11 mouse cellular contexts compared by ENCODE assay signal in the genomic region with DNA sequence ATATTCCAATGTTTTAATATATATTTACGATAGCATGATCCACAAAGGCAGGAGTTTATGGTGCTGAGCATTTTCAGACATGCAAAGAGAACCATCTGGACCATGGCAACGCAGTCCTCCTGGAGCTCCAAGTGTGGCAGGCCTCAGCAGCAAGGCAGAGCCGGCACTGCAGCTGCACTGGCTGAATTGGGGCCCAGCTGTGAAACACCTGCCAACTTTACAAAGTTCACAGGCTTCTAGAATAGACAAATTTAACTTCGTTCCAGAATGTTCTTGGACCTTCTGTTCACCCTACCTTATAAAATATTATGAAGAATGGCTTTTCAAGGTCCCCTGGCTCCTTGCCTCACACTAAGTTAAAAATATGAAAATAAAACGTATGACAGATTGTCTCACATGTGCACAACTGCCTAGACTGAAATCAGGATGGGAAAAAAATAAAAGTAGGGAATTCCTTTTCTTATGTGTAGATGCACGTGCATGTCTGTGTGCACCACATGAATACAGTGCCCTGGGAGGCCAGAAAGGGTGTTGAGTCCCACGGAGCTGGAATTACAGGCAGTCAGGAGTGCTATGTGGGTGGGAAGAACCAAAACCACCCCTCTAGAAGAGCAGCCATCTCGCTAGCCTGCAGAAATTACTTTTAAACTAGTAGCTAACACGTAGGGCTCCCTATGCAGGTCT.
A peak's percentile ranks its signal among the peaks of the same experiment; 100 is the strongest.
DNase-seq lines count a peak whose midpoint lies in the region; ATAC-seq lines count a peak whose summit lies in the region.
"Had no signal": no experiment of that assay in that cellular context is flagged by ENCODE, and none has a peak within 500 bp of the region (broad histone marks: within the 10 kb centered on the region; RNA-seq: fewer than 3 reads in every experiment).

No protein-coding gene starts in this region.

- no peaks in the 10 kb centered on the region for H3K4me1 ChIP-seq in hindbrain, embryonic 11.5 days (replicated peaks; ENCODE audit: control insufficient read depth, insufficient read depth, low read length)
- H3K4me1 ChIP-seq in hindbrain, embryonic 13.5 days (replicated peaks), result no peaks in the 10 kb centered on the region
- H3K4me1 ChIP-seq in midbrain, embryonic 14.5 days (ENCODE audit: control insufficient read depth, insufficient read depth, low read length), result 0 out of 2 replicates have a peak, but pooled peaks cover 2% of the 10 kb centered on the region
- no peaks in the 10 kb centered on the region for H3K4me1 ChIP-seq in midbrain, embryonic 16.5 days (ENCODE audit: control insufficient read depth, insufficient read depth, low read length)
- H3K4me1 ChIP-seq: embryonic facial prominence, embryonic 13.5 days had no signal

- DNase-seq in hindbrain, embryonic 11.5 days (ENCODE audit: low spot score), result peak; percentile 6
- peak; percentile 22 for DNase-seq in midbrain, embryonic 14.5 days
- DNase-seq in gastrocnemius, postnatal 14 days, result peak; percentile 39
- peak; percentile 34 for DNase-seq in skeletal muscle tissue, adult 2 months (ENCODE audit: low read depth, low spot score)
- no peak for DNase-seq in frontal cortex, postnatal 14 days (ENCODE audit: low spot score in 2 of 2)

- 56% methylated on average over 9 of the region's 9 CpGs for WGBS in hindbrain, embryonic 11.5 days
- WGBS in hindbrain, embryonic 13.5 days, result 59% methylated on average over 9 of the region's 9 CpGs
- WGBS in midbrain, embryonic 14.5 days, result 57% methylated on average over 9 of the region's 9 CpGs
- WGBS in midbrain, embryonic 16.5 days, result 51% methylated on average over 9 of the region's 9 CpGs

- H3K27ac ChIP-seq in hindbrain, embryonic 11.5 days (ENCODE audit: low read depth, low read length), result no peak overlapping the region
- no peak overlapping the region; the same call in 1 of the 2 replicates for H3K27ac ChIP-seq in hindbrain, embryonic 13.5 days
- no peak overlapping the region for H3K27ac ChIP-seq in midbrain, embryonic 14.5 days (replicated peaks; ENCODE audit: low read depth, low read length)
- H3K27ac ChIP-seq in midbrain, embryonic 16.5 days (ENCODE audit: low read length), result no peak overlapping the region
- H3K27ac ChIP-seq: embryonic facial prominence, embryonic 13.5 days; heart, embryonic 13.5 days had no signal

- ATAC-seq in hindbrain, embryonic 11.5 days (ENCODE audit: low FRiP score), result peak; percentile 54; the same call in 1 of the 2 replicates
- ATAC-seq in hindbrain, embryonic 13.5 days (ENCODE audit: low FRiP score), result no peak
- ATAC-seq in midbrain, embryonic 14.5 days (ENCODE audit: low FRiP score, low TSS enrichment), result no peak
- ATAC-seq in midbrain, embryonic 16.5 days, result no peak
- no peak for ATAC-seq in megakaryocyte-erythroid progenitor cell, adult 5-6 weeks (replicated peaks; ENCODE audit: low FRiP score, low TSS enrichment, poor library complexity, severe bottlenecking)

- H3K36me3 ChIP-seq in hindbrain, embryonic 11.5 days (ENCODE audit: control insufficient read depth, insufficient read depth, low read length), result no peaks in the 10 kb centered on the region
- no peaks in the 10 kb centered on the region for H3K36me3 ChIP-seq in hindbrain, embryonic 13.5 days
- no peaks in the 10 kb centered on the region for H3K36me3 ChIP-seq in midbrain, embryonic 14.5 days (ENCODE audit: control insufficient read depth, insufficient read depth, low read length)
- no peaks in the 10 kb centered on the region for H3K36me3 ChIP-seq in midbrain, embryonic 16.5 days (ENCODE audit: control insufficient read depth, insufficient read depth, low read length)
- H3K36me3 ChIP-seq: embryonic facial prominence, embryonic 13.5 days; heart, embryonic 13.5 days had no signal

- H3K9ac ChIP-seq in hindbrain, embryonic 11.5 days (ENCODE audit: low read depth, low read length), result no peak overlapping the region
- no peak overlapping the region for H3K9ac ChIP-seq in hindbrain, embryonic 13.5 days
- no peak overlapping the region for H3K9ac ChIP-seq in midbrain, embryonic 14.5 days (replicated peaks; ENCODE audit: low read length)
- H3K9ac ChIP-seq in midbrain, embryonic 16.5 days (ENCODE audit: low read depth, low read length), result no peak overlapping the region
- H3K9ac ChIP-seq: embryonic facial prominence, embryonic 13.5 days; heart, embryonic 13.5 days had no signal

- intact Hi-C loops in gastrocnemius, postnatal 14 days (cut with DNase I; ENCODE audit: low total_unique reads), result no loop called here

- H3K4me2 ChIP-seq in hindbrain, embryonic 11.5 days (replicated peaks; ENCODE audit: low read depth, low read length), result no peak overlapping the region
- no peak overlapping the region for H3K4me2 ChIP-seq in hindbrain, embryonic 13.5 days
- no peak overlapping the region for H3K4me2 ChIP-seq in midbrain, embryonic 14.5 days (ENCODE audit: low read length)
- no peak overlapping the region for H3K4me2 ChIP-seq in midbrain, embryonic 16.5 days (ENCODE audit: low read length)
- H3K4me2 ChIP-seq: embryonic facial prominence, embryonic 13.5 days; heart, embryonic 13.5 days; midbrain, embryonic 11.5 days had no signal

- H3K4me3 ChIP-seq in hindbrain, embryonic 11.5 days (ENCODE audit: low read depth, low read length), result no peak overlapping the region
- no peak overlapping the region for H3K4me3 ChIP-seq in hindbrain, embryonic 13.5 days
- no peak overlapping the region for H3K4me3 ChIP-seq in midbrain, embryonic 14.5 days (replicated peaks; ENCODE audit: low read depth, low read length)
- no peak overlapping the region for H3K4me3 ChIP-seq in midbrain, embryonic 16.5 days (ENCODE audit: low read depth, low read length)
- H3K4me3 ChIP-seq: embryonic facial prominence, embryonic 13.5 days; heart, embryonic 13.5 days had no signal

- H3K27me3 ChIP-seq in hindbrain, embryonic 11.5 days (ENCODE audit: control insufficient read depth, insufficient read depth, low read length), result peaks cover 6% of the 10 kb centered on the region
- H3K27me3 ChIP-seq in hindbrain, embryonic 13.5 days, result peaks cover 31% of the 10 kb centered on the region; the same call in 1 of the 2 replicates
- H3K27me3 ChIP-seq in midbrain, embryonic 14.5 days (ENCODE audit: control insufficient read depth, insufficient read depth, low read length), result no peaks in the 10 kb centered on the region
- peaks cover 5% of the 10 kb centered on the region; the same call in 1 of the 2 replicates for H3K27me3 ChIP-seq in midbrain, embryonic 16.5 days (ENCODE audit: control insufficient read depth, insufficient read depth, low read depth, low read length)

- H3K9me3 ChIP-seq in hindbrain, embryonic 11.5 days (ENCODE audit: control insufficient read depth, low read length), result no peaks in the 10 kb centered on the region
- no peaks in the 10 kb centered on the region for H3K9me3 ChIP-seq in hindbrain, embryonic 13.5 days
- H3K9me3 ChIP-seq in midbrain, embryonic 14.5 days (ENCODE audit: control insufficient read depth, low read length), result no peaks in the 10 kb centered on the region
- H3K9me3 ChIP-seq in midbrain, embryonic 16.5 days (replicated peaks; ENCODE audit: control insufficient read depth, low read length, poor library complexity, severe bottlenecking), result no peaks in the 10 kb centered on the region
- H3K9me3 ChIP-seq: embryonic facial prominence, embryonic 13.5 days; heart, embryonic 13.5 days had no signal

Comparison
In these comparisons a context has a peak if more than half of its experiments do, and no peak if none do; other contexts are left out.
1. DNase-seq: peak in hindbrain, embryonic 11.5 days (single experiment), midbrain, embryonic 14.5 days (single experiment), gastrocnemius, postnatal 14 days (single experiment) and skeletal muscle tissue, adult 2 months (single experiment); none in frontal cortex, postnatal 14 days (0 of 2).